Mouse (Mus musculus): ENCODE results near the gene Pif1.

DNA sequence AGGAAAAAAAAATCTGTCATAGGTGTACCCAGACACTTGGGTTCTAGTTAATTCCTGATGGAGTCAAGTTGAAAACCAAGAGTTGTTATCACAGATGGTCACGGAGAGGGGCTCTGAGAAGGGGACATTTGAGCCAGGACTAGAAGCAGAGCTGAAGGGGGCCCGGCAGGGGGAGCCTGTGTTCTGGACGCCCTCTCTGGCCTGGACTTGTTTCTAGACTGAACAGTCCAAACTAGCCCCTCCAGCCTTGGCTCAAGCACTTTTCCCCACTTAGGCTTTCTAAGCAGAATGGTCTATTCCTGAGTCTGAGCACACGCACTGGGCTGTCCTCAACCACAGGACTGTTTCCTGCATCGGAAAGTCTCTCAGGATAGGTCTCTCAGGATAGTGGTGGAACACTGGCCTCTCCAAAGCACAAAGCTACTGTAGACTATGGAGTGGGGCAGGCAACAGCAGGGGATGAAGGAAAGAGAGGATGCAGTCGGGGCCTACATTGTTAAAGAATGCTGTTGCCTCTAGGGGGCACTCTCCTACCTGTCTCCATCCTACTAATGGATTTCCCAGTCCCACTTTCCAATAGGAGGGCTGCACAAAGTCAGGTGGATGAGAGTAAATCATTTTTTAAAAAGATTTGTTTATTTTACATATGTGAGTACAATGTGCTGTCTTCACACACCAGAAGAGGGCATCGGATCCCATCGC is 16.6 kb downstream of the Pif1 start:
- TF ChIP-seq CTCF (IDR thresholded peaks at IDR 0.05 in 2 of 3, conservative IDR thresholded peaks at IDR 0.05 in 1 of 3; ENCODE audit: control insufficient read depth in 1 of 3, insufficient read depth in 1 of 3, low read depth in 2 of 3, low read length in 3 of 3, poor library complexity in 1 of 3, severe bottlenecking in 1 of 3) (peak; percentile 51 to 79 (median 73)), POLR2A (IDR thresholded peaks at IDR 0.05; ENCODE audit: control insufficient read depth in 1 of 2, insufficient read depth in 1 of 2, low read depth in 1 of 2, low read length in 2 of 2, poor library complexity in 1 of 2) (no peak), MAX (IDR thresholded peaks at IDR 0.05; ENCODE audit: low read length) (no peak), MYC (IDR thresholded peaks at IDR 0.05; ENCODE audit: low read depth, low read length) (no peak), ETS1 (IDR thresholded peaks at IDR 0.05; ENCODE audit: low read depth, low read length) (no peak), GATA1 (IDR thresholded peaks at IDR 0.05; ENCODE audit: low read depth, low read length) (no peak), TAL1 (IDR thresholded peaks at IDR 0.05; ENCODE audit: low read length) (no peak)

Measured in MEL (cell line).